Mouse (Mus musculus): ENCODE results near the gene Mansc1. TPM values are rescaled to one million over a fixed set of nuclear protein-coding genes. Genes with fewer than 3 reads are reported as not detected.

Mansc1 gene
- polyA plus RNA-seq, 1 experiment from 2014 or later, result 13.5 TPM

- ATAC-seq (replicated peaks; ENCODE audit: low FRiP score, low read depth) (no peak), DNase-seq (ENCODE audit: low spot score) (no peak)
- H3K4me3 ChIP-seq (replicated peaks; ENCODE audit: low read depth, low read length), result no peak overlapping the region
- H3K4me2 ChIP-seq (ENCODE audit: low read length), result no peak overlapping the region
- WGBS, result 70% methylated on average over 6 of the region's 6 CpGs
- no peaks in the 10 kb centered on the region for H3K27me3 ChIP-seq (ENCODE audit: insufficient read depth, low read length)
- TF ChIP-seq CTCF (IDR thresholded peaks at IDR 0.05; ENCODE audit: low read depth), result no peak
- H3K4me1 ChIP-seq (replicated peaks; ENCODE audit: insufficient read depth, low read length), result 0 out of 2 replicates have a peak, but pooled peaks cover 9% of the 10 kb centered on the region
- H3K9me3 ChIP-seq (replicated peaks; ENCODE audit: low read length), result no peaks in the 10 kb centered on the region
- no peak overlapping the region for H3K27ac ChIP-seq
- no peaks in the 10 kb centered on the region for H3K36me3 ChIP-seq (ENCODE audit: insufficient read depth, low read length)
- H3K9ac ChIP-seq (ENCODE audit: low read depth, low read length), result no peak overlapping the region
Measured at GRCm38 (mm10) chr6:134669179-134669865, 37.0 kb upstream of the Mansc1 start.

- H3K27me3 ChIP-seq (ENCODE audit: insufficient read depth, low read length), result no peaks in the 10 kb centered on the region
- no peaks in the 10 kb centered on the region for H3K9me3 ChIP-seq (replicated peaks; ENCODE audit: low read length)
Measured at GRCm38 (mm10) chr6:134668519-134668918, 36.2 kb upstream of the Mansc1 start.

GRCm38 (mm10) chr6:134665817-134666216, 33.5 kb upstream of the Mansc1 start:
- ATAC-seq (replicated peaks; ENCODE audit: low FRiP score, low read depth) (no peak), DNase-seq (ENCODE audit: low spot score) (no peak)
- Histone ChIP-seq H3K4me1 (replicated peaks; ENCODE audit: insufficient read depth, low read length) (0 out of 2 replicates have a peak, but pooled peaks cover 3% of the 10 kb centered on the region), H3K4me2 (ENCODE audit: low read length) (no peak overlapping the region), H3K36me3 (ENCODE audit: insufficient read depth, low read length) (no peaks in the 10 kb centered on the region), H3K9ac (ENCODE audit: low read depth, low read length) (no peak overlapping the region), H3K9me3 (replicated peaks; ENCODE audit: low read length) (no peaks in the 10 kb centered on the region), H3K27me3 (ENCODE audit: insufficient read depth, low read length) (no peaks in the 10 kb centered on the region), H3K4me3 (replicated peaks; ENCODE audit: low read depth, low read length) (no peak overlapping the region), H3K27ac (no peak overlapping the region)
- 72% methylated on average over 9 of the region's 9 CpGs for WGBS
- TF ChIP-seq CTCF (IDR thresholded peaks at IDR 0.05; ENCODE audit: low read depth), result no peak

More at GRCm38 (mm10) chr6:134668519-134668918, 36.2 kb upstream of the Mansc1 start:
- Histone ChIP-seq H3K4me3 (replicated peaks; ENCODE audit: low read depth, low read length) (no peak overlapping the region), H3K36me3 (ENCODE audit: insufficient read depth, low read length) (no peaks in the 10 kb centered on the region), H3K4me1 (replicated peaks; ENCODE audit: insufficient read depth, low read length) (0 out of 2 replicates have a peak, but pooled peaks cover 9% of the 10 kb centered on the region), H3K27ac (no peak overlapping the region), H3K9ac (ENCODE audit: low read depth, low read length) (no peak overlapping the region), H3K4me2 (ENCODE audit: low read length) (no peak overlapping the region)
- 49% methylated on average over 2 of the region's 2 CpGs for WGBS
- no peak for TF ChIP-seq CTCF (IDR thresholded peaks at IDR 0.05; ENCODE audit: low read depth)
- no peak for DNase-seq (ENCODE audit: low spot score)
- no peak for ATAC-seq (replicated peaks; ENCODE audit: low FRiP score, low read depth)

GRCm38 (mm10) chr6:134664573-134664972, 32.3 kb upstream of the Mansc1 start:
- H3K9ac ChIP-seq (ENCODE audit: low read depth, low read length), result no peak overlapping the region
- H3K4me3 ChIP-seq (replicated peaks; ENCODE audit: low read depth, low read length), result no peak overlapping the region
- no peak overlapping the region for H3K4me2 ChIP-seq (ENCODE audit: low read length)
- no peaks in the 10 kb centered on the region for H3K9me3 ChIP-seq (replicated peaks; ENCODE audit: low read length)
- 68% methylated on average over 5 of the region's 5 CpGs for WGBS
- H3K27me3 ChIP-seq (ENCODE audit: insufficient read depth, low read length), result no peaks in the 10 kb centered on the region
- no peak for DNase-seq (ENCODE audit: low spot score)
- H3K36me3 ChIP-seq (ENCODE audit: insufficient read depth, low read length), result no peaks in the 10 kb centered on the region
- TF ChIP-seq CTCF (IDR thresholded peaks at IDR 0.05; ENCODE audit: low read depth), result no peak
- 0 out of 2 replicates have a peak, but pooled peaks cover 3% of the 10 kb centered on the region for H3K4me1 ChIP-seq (replicated peaks; ENCODE audit: insufficient read depth, low read length)
- ATAC-seq (replicated peaks; ENCODE audit: low FRiP score, low read depth), result no peak
- no peak overlapping the region for H3K27ac ChIP-seq

GRCm38 (mm10) chr6:134660714-134661406, 28.6 kb upstream of the Mansc1 start:
- TF ChIP-seq CTCF (IDR thresholded peaks at IDR 0.05; ENCODE audit: low read depth), result no peak
- no peaks in the 10 kb centered on the region for H3K36me3 ChIP-seq (ENCODE audit: insufficient read depth, low read length)
- no peak overlapping the region for H3K4me2 ChIP-seq (ENCODE audit: low read length)
- 77% methylated on average over 8 of the region's 8 CpGs for WGBS
- ATAC-seq (replicated peaks; ENCODE audit: low FRiP score, low read depth), result no peak
- no peak overlapping the region for H3K9ac ChIP-seq (ENCODE audit: low read depth, low read length)
- H3K4me3 ChIP-seq (replicated peaks; ENCODE audit: low read depth, low read length), result no peak overlapping the region
- H3K9me3 ChIP-seq (replicated peaks; ENCODE audit: low read length), result no peaks in the 10 kb centered on the region
- 0 out of 2 replicates have a peak, but pooled peaks cover 6% of the 10 kb centered on the region for H3K4me1 ChIP-seq (replicated peaks; ENCODE audit: insufficient read depth, low read length)
- DNase-seq (ENCODE audit: low spot score), result no peak
- H3K27ac ChIP-seq, result no peak overlapping the region
- no peaks in the 10 kb centered on the region for H3K27me3 ChIP-seq (ENCODE audit: insufficient read depth, low read length)

- DNase-seq (ENCODE audit: low spot score), result peak; percentile 91
- Histone ChIP-seq H3K36me3 (ENCODE audit: insufficient read depth, low read length) (no peaks in the 10 kb centered on the region), H3K27ac (no peak overlapping the region), H3K4me2 (ENCODE audit: low read length) (no peak overlapping the region), H3K4me3 (replicated peaks; ENCODE audit: low read depth, low read length) (no peak overlapping the region), H3K9me3 (replicated peaks; ENCODE audit: low read length) (no peaks in the 10 kb centered on the region), H3K9ac (ENCODE audit: low read depth, low read length) (no peak overlapping the region), H3K27me3 (ENCODE audit: insufficient read depth, low read length) (no peaks in the 10 kb centered on the region), H3K4me1 (replicated peaks; ENCODE audit: insufficient read depth, low read length) (0 out of 2 replicates have a peak, but pooled peaks cover 3% of the 10 kb centered on the region)
- 16% methylated on average over 9 of the region's 9 CpGs for WGBS
- TF ChIP-seq CTCF (IDR thresholded peaks at IDR 0.05; ENCODE audit: low read depth), result peak; percentile 87
- peak; percentile 75 for ATAC-seq (replicated peaks; ENCODE audit: low FRiP score, low read depth)
Measured at GRCm38 (mm10) chr6:134659108-134659958, 27.0 kb upstream of the Mansc1 start.

All from kidney, postnatal 0 days (tissue).